Mouse (Mus musculus) lung, postnatal 36 days (tissue): ENCODE data around the gene Ttll11.
A peak's percentile ranks its signal among the peaks of the same experiment; 100 is the strongest.

Experiments used
- DNase-seq: peaks from one replicate; pipeline ENCODE4 v3.0.0; 2022; ENCODE audit warnings: mixed read lengths

The Ttll11 gene

GRCm38 (mm10) chr2:35761458-35761857 is 218.3 kb downstream of the Ttll11 start:
- no peak for DNase-seq

- no peak for DNase-seq
Measured at GRCm38 (mm10) chr2:35760867-35761266, 218.8 kb downstream of the Ttll11 start.

- DNase-seq, result no peak
Measured at GRCm38 (mm10) chr2:35760352-35760751, 219.4 kb downstream of the Ttll11 start.

DNA sequence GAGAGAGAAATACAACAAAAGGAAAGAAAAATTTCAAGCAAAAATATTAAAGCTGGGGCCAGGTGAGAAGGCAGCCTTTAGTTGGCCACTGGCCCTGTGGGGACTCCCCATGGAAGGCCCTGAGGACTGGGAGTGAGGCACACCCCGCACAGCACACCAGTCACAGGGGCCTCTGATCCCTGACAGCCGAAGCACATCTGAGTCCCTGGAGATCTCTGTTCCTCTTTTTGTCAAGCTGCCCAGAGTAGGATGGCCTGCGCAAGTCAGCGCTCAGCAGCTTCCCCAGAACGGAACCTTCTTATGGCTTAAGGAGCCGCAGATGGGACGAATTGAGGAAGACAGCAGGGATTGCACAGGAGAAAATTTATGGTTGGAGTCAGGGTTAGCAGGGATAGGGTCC is 223.2 kb downstream of the Ttll11 start:
- no peak for DNase-seq

- DNase-seq, result no peak
Measured at GRCm38 (mm10) chr2:35751781-35752505, 227.8 kb downstream of the Ttll11 start.

DNA sequence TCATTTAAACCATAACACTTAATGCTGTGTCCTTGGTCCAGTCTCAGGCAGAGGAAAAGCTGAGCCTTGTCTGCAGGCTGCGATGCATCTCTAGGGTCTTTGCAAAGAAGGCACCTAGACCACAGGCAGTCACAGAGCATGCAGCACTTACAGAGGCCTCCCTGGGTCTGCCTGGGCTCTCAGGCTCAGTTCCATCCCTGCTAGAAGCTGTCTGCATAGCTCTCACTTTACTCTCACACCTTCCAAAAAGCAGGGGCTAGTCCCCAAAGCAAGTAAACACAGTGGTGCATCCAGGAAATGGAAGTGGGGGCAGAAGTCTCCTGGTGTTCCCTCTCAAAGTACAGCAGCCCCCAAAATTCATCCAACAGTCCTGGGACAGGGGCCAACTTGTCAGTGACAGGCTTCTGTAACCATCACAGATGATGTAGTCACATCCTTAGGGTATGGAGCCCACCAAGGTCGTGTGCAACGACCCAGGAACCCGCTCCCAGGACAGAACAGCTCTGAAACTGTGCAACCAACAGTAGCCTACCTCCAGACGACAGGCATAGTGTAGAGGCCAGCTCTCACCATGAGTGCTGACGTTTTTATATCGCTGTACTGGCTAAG is 229.1 kb downstream of the Ttll11 start:
- DNase-seq, result no peak

DNA sequence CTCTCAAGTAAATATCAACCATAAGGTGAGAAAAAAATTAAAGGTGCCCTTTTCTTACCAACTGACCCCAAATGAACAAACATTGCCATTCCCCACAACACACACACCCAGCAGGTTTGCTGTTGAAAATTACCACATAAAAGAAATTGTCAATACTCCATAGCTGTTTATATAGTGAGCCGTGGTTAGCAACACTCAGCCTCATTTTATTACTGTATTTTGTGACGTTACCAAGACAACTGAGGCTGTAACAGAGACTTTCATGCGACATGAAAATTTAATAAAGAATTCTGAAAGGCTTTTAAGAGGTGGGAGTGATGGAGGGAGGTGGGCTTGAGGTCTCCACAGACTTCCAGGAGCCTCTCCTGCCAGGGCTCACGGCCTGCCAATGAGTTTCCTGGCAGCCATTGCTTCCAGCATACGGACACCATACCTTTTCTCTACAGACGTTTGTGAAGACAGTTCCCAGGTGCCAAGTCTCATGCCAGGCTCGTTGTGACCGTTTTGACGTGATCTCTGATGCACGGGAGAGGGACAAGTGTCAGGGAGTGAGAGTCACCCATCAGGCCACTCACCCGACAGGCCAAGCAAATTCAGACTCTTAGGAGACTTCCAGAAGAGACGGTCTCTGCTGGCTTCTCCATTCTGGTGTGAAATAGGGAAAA is 232.2 kb downstream of the Ttll11 start:
- DNase-seq, result no peak

GRCm38 (mm10) chr2:35746638-35747037 is 233.1 kb downstream of the Ttll11 start:
- no peak for DNase-seq

DNA sequence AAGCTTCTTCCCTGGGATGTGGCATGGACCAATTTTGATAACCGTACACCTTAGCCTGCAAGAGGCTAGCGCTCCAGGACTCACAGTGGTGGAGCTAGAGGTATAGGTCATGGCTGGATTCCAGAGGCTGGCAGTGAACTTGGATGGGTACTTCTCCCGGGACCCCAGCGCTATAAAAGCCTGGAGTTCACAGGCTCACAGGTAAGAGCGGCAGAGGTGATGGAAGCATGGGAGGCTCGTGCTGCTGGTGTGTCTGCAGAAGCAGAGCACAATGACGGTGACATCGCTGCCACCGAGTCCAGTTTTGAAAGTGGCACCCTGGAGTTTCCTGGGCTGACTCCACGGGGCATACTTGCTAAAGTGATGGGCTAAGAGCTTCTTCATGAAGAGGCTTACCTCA is 233.8 kb downstream of the Ttll11 start:
- DNase-seq, result no peak

GRCm38 (mm10) chr2:35739669-35740254 is 240.0 kb downstream of the Ttll11 start:
- DNase-seq, result no peak

DNA sequence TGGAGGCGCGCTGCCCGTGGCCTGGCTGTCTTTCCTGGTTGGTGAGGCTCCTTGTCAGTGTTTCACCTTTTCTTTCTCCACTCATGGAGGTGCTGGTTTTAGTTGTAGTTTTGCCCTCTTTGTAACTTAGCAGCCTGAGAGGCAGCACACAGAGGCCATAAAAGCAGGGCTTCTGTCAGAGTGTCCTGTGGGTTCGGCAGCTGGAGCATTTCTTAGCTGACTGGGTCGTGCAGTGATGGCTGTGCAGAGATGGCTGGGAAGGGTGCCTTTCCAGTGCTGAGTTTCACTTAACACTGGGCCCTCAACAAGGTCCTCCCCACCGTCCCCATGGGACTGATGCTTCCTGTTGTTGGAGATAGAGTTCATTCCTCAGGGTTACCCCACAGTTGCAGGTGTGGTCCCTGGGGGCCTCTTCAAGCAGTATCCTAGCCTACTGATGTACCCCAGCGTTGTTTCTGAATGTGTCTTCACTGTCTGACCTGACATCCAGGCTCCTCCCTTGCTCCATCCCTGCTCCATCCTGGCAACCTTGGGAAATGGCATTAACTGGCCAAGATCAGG is 242.2 kb downstream of the Ttll11 start:
- no peak for DNase-seq

DNA sequence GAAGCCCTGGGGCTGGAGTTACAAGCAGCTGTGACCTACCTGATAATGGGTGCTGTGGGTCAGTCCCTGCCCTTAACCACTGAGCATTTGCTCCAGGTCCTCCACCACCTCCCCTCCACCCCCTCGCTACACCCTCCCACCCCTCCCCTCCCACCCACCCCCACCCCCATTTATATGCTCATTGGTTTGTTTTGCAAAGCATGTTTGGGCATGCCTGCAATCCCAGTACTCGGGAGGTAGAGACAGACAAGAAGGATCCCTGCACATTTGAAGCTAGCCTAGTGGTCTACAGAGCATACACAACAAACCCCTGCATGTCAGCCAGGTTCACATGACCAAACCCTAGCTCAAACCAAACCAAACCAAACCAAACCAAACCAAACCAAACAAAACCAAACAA is 243.7 kb downstream of the Ttll11 start:
- DNase-seq, result no peak

- DNase-seq, result no peak
Measured at GRCm38 (mm10) chr2:35735001-35735400, 244.7 kb downstream of the Ttll11 start.

DNA sequence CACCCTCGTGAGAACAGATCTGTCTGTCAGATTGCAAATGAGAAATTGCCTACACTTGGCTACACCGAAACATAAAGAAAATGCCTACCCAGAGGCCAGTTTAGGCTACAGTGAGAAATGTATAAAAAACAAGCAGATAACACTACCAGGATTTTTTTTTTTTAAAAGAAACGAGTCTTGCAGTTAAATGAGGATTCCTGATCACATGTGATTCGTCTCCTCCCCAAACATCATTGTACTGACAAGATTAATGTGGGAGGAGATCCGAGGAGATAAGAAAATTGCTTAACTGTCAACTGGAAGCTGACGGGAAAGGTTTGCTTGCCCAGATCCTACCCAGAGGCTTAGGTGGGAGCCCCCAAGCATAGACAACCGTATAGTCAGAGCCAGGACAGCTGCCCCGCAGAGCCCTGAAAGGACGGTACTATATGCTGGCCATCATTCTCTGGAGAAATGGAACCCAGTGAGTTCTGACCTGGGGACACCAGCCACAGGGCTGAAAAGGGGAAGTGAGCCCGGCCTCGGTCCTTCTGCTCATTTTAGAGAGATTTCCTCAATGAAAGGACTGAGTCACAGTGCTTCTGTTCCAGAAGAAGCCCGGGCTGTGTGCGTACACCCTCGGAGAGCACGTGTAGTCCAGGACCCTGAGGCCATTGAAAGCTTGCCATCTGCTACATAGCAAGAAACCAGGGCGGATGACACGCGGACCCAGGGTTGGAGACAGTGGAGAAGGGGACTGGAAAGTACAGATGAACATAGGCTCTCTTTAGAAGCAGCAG is 247.9 kb downstream of the Ttll11 start:
- DNase-seq, result peak; percentile 29

DNA sequence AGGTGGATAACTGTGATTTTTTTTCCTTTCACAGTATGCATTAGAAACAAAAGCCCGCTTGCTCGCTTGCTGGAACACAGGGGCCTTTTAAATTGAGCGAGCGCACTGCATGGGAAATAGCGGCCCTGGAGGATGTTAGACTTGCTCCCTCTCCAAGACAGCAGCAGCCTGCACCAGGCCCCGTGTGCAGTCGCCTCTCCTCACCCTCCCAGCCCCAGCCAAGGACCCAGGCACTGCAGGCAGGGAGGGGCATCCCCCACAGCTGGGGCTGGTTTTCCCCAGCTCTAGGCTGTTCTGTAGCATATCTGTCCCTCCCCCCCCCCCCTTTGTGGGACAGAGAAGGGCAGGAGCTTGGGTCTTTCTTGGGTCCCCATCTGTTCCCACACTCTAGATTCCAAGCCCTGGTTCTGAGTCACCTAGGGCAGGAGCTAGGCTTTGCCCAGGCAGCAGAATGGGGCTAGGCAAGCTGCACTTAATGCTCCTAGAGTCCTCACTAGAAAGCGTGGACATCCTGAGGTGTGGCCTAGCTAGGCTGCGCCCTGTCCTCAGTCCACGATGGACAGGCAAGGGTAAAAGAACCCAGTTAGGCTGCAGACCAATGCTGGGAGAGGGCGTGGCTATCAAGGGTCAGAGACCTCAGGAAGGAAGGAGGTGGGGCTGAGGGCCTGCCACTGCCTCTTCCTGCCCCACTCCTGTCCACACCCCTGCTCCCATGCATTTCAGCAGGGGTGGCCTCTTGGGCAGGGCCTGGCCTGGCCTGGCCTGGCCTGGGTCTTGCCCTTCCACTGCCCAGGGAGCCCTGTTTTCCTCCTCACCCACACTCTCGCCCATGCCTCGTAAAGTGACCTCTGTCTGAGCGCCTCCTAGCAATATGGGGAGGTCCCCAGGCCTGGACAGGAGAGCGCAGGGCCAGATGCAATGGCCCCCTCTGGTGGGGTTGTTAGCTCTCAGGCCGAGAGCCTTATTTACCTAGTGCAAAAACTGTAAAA is 250.3 kb downstream of the Ttll11 start:
- peak; percentile 93 for DNase-seq

- peak; percentile 32 for DNase-seq
Measured at GRCm38 (mm10) chr2:35728633-35729032, 251.1 kb downstream of the Ttll11 start.

DNA sequence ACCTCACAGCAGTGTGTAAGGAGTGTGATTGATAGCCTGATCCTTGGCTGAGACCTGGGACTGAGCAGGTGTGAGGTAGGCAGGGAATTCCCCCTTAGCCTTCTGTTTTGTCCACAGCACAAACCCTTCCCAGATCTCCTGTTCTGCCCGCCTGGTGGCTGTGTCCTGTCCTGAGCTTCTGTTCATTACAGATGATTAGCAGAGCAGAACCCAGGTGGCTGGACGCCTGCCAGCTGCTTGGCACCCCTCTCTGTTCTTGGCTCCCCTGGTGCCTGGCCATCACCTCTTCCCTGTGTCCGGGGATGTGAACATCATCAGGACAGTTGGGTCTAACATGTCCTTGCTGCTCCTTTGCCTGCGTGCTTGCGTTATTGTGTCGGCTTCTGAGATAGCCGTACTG is 256.0 kb downstream of the Ttll11 start:
- DNase-seq, result no peak

DNA sequence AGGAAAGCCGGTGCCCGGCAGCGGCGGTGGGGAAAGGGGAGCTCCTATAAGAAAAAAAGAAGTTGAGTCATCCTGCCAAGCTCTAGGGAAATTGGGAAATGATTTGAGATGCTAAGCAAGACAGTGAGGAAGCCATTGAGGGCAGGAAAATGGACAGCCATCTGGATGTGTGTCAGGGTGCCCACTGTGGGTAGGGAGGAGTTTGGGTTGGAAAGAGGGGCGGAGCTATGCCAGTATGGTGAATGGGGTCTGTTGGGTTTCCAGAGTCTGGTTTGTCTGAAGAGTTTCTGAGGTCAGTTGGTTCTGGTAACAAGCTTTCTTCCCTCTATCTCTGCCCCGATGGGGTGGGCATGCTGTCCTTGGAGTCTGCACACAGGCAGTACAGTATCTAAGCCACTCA is 256.4 kb downstream of the Ttll11 start:
- DNase-seq, result no peak

- no peak for DNase-seq
Measured at GRCm38 (mm10) chr2:35722821-35723220, 256.9 kb downstream of the Ttll11 start.

GRCm38 (mm10) chr2:35720956-35721355 is 258.8 kb downstream of the Ttll11 start:
- DNase-seq, result no peak

DNA sequence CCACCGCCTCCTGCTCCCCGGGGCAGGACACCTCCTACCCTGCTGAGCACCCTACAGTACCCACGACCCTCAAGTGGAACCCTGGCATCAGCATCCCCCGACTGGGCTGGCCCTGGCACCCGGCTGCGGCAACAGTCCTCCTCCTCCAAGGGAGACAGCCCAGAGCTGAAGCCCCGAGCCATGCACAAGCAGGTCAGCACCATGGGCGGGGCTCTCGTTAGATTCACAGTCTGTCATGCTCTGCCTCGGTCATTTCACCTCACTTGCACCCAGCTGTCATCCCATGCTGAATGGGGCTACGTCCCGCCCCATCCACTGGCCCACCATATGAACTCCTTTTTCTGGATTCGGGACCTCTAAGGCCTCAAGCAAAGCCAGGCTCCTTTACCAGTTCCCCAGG is 259.2 kb downstream of the Ttll11 start:
- DNase-seq, result no peak
